Mouse (Mus musculus) heart, embryonic 14.5 days (tissue): ENCODE data around the gene Ncor2. TPM values are rescaled to one million over a fixed set of nuclear protein-coding genes. Genes with fewer than 3 reads are reported as not detected.
"Not testable (repeated sequence)": the region's sequence is repeated elsewhere in the genome, so short reads cannot be mapped to it uniquely, and the experiment has no call there.

Experiments used
- ATAC-seq: fragments of 200-750 bp; cut with Nextera tagmentation; 2 replicates; pipeline ENCODE4 v1.8.0; 2017; ENCODE audit warnings: low read depth, moderate TSS enrichment; ENCODE audit not compliant: insufficient number of reproducible peaks, insufficient read depth, low FRiP score
- H3K27ac ChIP-seq, 2 experiments: fragments of 200-500 bp in 1 of 2; fragments of 300-500 bp in 1 of 2; sonication (generic) in 1 of 2; replicated peaks in 1 of 2; 2 replicates each; pipeline ENCODE4 v1.5.1; 2012 to 2014; ENCODE audit warnings: low read depth in 2 of 2, low read length in 2 of 2, control low read depth in 1 of 2, mild to moderate bottlenecking in 1 of 2, mixed read lengths in 1 of 2; ENCODE audit not compliant: control insufficient read depth in 1 of 2, insufficient read depth in 1 of 2
- H3K27me3 ChIP-seq: fragments of 300-500 bp; sonication (generic); 2 replicates; pipeline ENCODE4 v1.6.1; 2014; ENCODE audit warnings: mild to moderate bottlenecking, low read length, control low read depth; ENCODE audit not compliant: control insufficient read depth, insufficient read depth
- H3K36me3 ChIP-seq: fragments of 300-500 bp; sonication (generic); 2 replicates; pipeline ENCODE4 v1.6.1; 2014; ENCODE audit warnings: mild to moderate bottlenecking, control low read depth, low read length, mixed read lengths; ENCODE audit not compliant: control insufficient read depth, insufficient read depth
- H3K4me1 ChIP-seq, 2 experiments: fragments of 200-500 bp in 1 of 2; fragments of 300-500 bp in 1 of 2; sonication (generic) in 1 of 2; 2 replicates each; pipeline ENCODE4 v1.6.1; 2012 to 2014; ENCODE audit warnings: low read length in 2 of 2, control low read depth in 1 of 2, mixed read lengths in 1 of 2; ENCODE audit not compliant: control insufficient read depth in 2 of 2, insufficient read depth in 2 of 2
- H3K4me2 ChIP-seq: fragments of 300-500 bp; sonication (generic); 2 replicates; pipeline ENCODE4 v1.6.1; 2014; ENCODE audit warnings: mild to moderate bottlenecking, low read length
- H3K4me3 ChIP-seq, 2 experiments: fragments of 200-500 bp in 1 of 2; fragments of 300-500 bp in 1 of 2; sonication (generic) in 1 of 2; 2 replicates each; pipeline ENCODE4 v1.5.1; 2012 to 2014; ENCODE audit warnings: low read length in 2 of 2, mild to moderate bottlenecking in 2 of 2, control low read depth in 1 of 2, low read depth in 1 of 2, moderate library complexity in 1 of 2; ENCODE audit not compliant: control insufficient read depth in 1 of 2, insufficient read depth in 1 of 2
- H3K9ac ChIP-seq: fragments of 300-500 bp; sonication (generic); 2 replicates; pipeline ENCODE4 v1.6.1; 2014; ENCODE audit warnings: mild to moderate bottlenecking, low read length
- H3K9me3 ChIP-seq: fragments of 300-500 bp; sonication (generic); 2 replicates; pipeline ENCODE4 v1.6.1; 2016; ENCODE audit warnings: low read length, control low read depth; ENCODE audit not compliant: control insufficient read depth
- WGBS: fragments of 180-500 bp; shearing (Covaris S2); extraction: QIAGEN DNeasy Blood & Tissue Kit; methylation state at CpG from one replicate; pipeline ENCODE4 v1.1.7; 2014; 5-methylcytosine and 5-hydroxymethylcytosine counted together
- polyA plus RNA-seq: library from polyadenylated mRNA; unstranded; fragments of >200 nt; fragmentation: Nextera tagmentation; extraction: Ambion mirVana; gene quantifications from 2 replicates; pipeline ENCODE4 v1.2.1, GENCODE M21; 2014

The Ncor2 gene
- polyA plus RNA-seq, 1 experiment from 2014 or later: 17.6 TPM

GRCm38 (mm10) chr5:125217426-125218170 lies 38.6 kb upstream of the Ncor2 start:
- WGBS: 70% methylated on average over 9 of the region's 9 CpGs
- Histone ChIP-seq H3K4me2 (no peak overlapping the region), H3K27me3 (no peaks in the 10 kb centered on the region), H3K4me1 (peaks cover 26 to 32% of the 10 kb centered on the region in 2 experiments), H3K9me3 (no peaks in the 10 kb centered on the region), H3K9ac (0 out of 2 replicates have a peak overlapping the region, but pooled peaks have one; percentile 21), H3K4me3 (no peak overlapping the region), H3K27ac (no peak overlapping the region), H3K36me3 (no peaks in the 10 kb centered on the region)
- no peak for ATAC-seq

GRCm38 (mm10) chr5:125215930-125216459 lies 37.0 kb upstream of the Ncor2 start:
- 9% methylated on average over 24 of the region's 24 CpGs for WGBS
- H3K4me2 ChIP-seq: peak overlapping the region; percentile 63
- peak overlapping the region; percentile 65 for H3K9ac ChIP-seq
- ATAC-seq: peak; percentile 38
- peak overlapping the region in 1 of 2 experiments; percentile 47; a peak in 2 of 4 replicates for H3K27ac ChIP-seq
- H3K9me3 ChIP-seq: no peaks in the 10 kb centered on the region
- H3K36me3 ChIP-seq: no peaks in the 10 kb centered on the region
- H3K27me3 ChIP-seq: no peaks in the 10 kb centered on the region
- peak overlapping the region; percentile 16 to 17; a peak in 2 of 4 replicates for H3K4me3 ChIP-seq
- H3K4me1 ChIP-seq: peaks cover 14 to 19% of the 10 kb centered on the region in 2 experiments

GRCm38 (mm10) chr5:125215346-125215929 lies 36.4 kb upstream of the Ncor2 start:
- Histone ChIP-seq H3K9ac (peak overlapping the region; percentile 65), H3K27me3 (no peaks in the 10 kb centered on the region), H3K4me3 (peak overlapping the region; percentile 16 to 17; a peak in 2 of 4 replicates), H3K4me2 (peak overlapping the region; percentile 63), H3K36me3 (no peaks in the 10 kb centered on the region), H3K4me1 (peaks cover 14 to 19% of the 10 kb centered on the region in 2 experiments), H3K9me3 (no peaks in the 10 kb centered on the region), H3K27ac (peak overlapping the region in 1 of 2 experiments; percentile 47; a peak in 2 of 4 replicates)
- WGBS: 29% methylated on average over 11 of the region's 11 CpGs
- no peak; the same call in 1 of the 2 replicates for ATAC-seq

- no peaks in the 10 kb centered on the region for H3K9me3 ChIP-seq
- H3K4me2 ChIP-seq: no peak overlapping the region
- WGBS: 38% methylated on average over 6 of the region's 6 CpGs
- no peaks in the 10 kb centered on the region for H3K27me3 ChIP-seq
- H3K4me1 ChIP-seq: peaks cover 14 to 19% of the 10 kb centered on the region in 2 experiments
- no peak overlapping the region for H3K9ac ChIP-seq
- no peak for ATAC-seq
- H3K4me3 ChIP-seq: no peak overlapping the region
- H3K27ac ChIP-seq: no peak overlapping the region
- no peaks in the 10 kb centered on the region for H3K36me3 ChIP-seq
These were observed 35.0 kb upstream of the Ncor2 start for GRCm38 (mm10) chr5:125214064-125214463.

- H3K9me3 ChIP-seq, H3K9ac ChIP-seq, H3K27ac ChIP-seq, ATAC-seq, H3K4me2 ChIP-seq, H3K4me3 ChIP-seq, H3K27me3 ChIP-seq, H3K36me3 ChIP-seq: not testable (repeated sequence)
- H3K4me1 ChIP-seq: peaks cover 17 to 23% of the 10 kb centered on the region in 2 experiments
- whole genome bisulfite sequencing: 88% methylated on average over 3 of the region's 3 CpGs
These were observed 25.9 kb upstream of the Ncor2 start for GRCm38 (mm10) chr5:125204910-125205309.

- Histone ChIP-seq H3K9me3 (no peaks in the 10 kb centered on the region), H3K9ac (no peak overlapping the region), H3K4me3 (no peak overlapping the region), H3K27me3 (no peaks in the 10 kb centered on the region), H3K36me3 (no peaks in the 10 kb centered on the region), H3K27ac (peak overlapping the region in 1 of 2 experiments; percentile 53; a peak in 1 of 4 replicates), H3K4me2 (no peak overlapping the region), H3K4me1 (peaks cover 17 to 23% of the 10 kb centered on the region in 2 experiments)
- ATAC-seq: no peak
- 79% methylated on average over 11 of the region's 11 CpGs for WGBS
These were observed 25.3 kb upstream of the Ncor2 start for GRCm38 (mm10) chr5:125204199-125204815.

GRCm38 (mm10) chr5:125203759-125204158 lies 24.7 kb upstream of the Ncor2 start:
- peaks cover 17 to 23% of the 10 kb centered on the region in 2 experiments for H3K4me1 ChIP-seq
- peak overlapping the region in 1 of 2 experiments; percentile 53; a peak in 2 of 4 replicates for H3K27ac ChIP-seq
- no peak overlapping the region for H3K4me3 ChIP-seq
- H3K4me2 ChIP-seq: no peak overlapping the region
- no peak for ATAC-seq
- no peaks in the 10 kb centered on the region for H3K9me3 ChIP-seq
- no peaks in the 10 kb centered on the region for H3K36me3 ChIP-seq
- WGBS: 61% methylated on average over 11 of the region's 11 CpGs
- H3K9ac ChIP-seq: no peak overlapping the region
- H3K27me3 ChIP-seq: no peaks in the 10 kb centered on the region
